Mouse (Mus musculus) spleen, postnatal 36 days (tissue): ENCODE measurements at regions not wholly inside any gene's neighbourhood (a gene's known extent, or its start where the extent isn't known, plus 50 kb on each side); places are given as distances from the start of the nearest gene placed in this dataset.
"Not testable (repeated sequence)": the region's sequence is repeated elsewhere in the genome, so short reads cannot be mapped to it uniquely, and the experiment has no call there.

ENCODE experiments used
- DNase-seq, 2 experiments: peaks; one replicate each; pipeline ENCODE4 v3.0.0; 2022; ENCODE audit warnings: low spot score in 2 of 2, mixed read lengths in 1 of 2

DNA sequence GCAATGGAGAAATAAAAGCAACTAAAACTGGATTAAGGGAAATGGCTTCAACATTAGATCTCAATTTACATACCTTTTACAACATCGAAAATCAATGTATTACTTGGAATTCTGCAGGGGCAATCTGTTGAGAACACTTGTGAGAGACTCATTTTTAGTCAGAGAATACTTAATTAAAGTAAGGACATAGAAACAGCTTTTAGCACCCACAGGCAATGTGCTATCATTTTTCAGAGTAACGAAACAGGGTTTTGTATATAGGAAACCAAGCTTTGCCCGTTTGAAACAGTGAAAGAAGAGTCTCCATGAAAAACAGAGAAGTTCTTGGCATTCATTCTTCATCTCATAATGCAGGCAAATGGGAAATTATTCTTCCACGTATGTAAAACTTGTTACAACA is 196.4 kb downstream of the Tdrd3 start:
- DNase-seq: no peak

DNA sequence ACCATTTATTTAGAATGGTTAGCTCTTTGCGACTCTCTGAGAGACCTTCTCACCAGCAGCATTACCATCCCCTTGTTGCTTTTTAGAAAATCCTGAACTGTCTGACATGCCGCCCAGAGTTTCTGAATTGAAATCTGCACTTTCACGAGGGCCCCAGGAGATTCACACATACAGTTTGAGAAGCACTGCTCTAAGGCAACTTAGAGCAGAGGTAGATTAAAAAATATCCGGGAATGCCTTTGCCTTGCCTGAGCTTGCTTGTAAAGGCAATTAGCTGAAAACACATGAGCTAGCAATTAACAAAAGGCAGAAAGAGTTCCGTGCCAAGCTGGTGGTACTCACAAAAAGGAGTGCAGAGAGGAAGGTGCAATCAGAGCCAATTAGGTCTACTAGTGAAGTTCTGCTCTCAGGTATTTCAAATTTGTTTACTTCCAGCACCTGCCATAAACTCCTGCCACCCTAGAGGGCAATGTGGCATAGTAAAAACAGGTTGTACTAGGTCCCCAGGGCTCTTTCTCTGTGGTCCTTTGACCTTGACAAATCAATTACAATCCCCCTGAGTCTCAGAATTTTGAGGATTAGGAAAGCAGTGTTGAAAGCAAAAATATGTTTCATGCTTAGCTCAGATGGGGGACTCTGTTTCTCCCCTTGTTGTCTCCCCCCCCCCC is 203.1 kb downstream of the Tdrd3 start:
- no peak for DNase-seq

DNA sequence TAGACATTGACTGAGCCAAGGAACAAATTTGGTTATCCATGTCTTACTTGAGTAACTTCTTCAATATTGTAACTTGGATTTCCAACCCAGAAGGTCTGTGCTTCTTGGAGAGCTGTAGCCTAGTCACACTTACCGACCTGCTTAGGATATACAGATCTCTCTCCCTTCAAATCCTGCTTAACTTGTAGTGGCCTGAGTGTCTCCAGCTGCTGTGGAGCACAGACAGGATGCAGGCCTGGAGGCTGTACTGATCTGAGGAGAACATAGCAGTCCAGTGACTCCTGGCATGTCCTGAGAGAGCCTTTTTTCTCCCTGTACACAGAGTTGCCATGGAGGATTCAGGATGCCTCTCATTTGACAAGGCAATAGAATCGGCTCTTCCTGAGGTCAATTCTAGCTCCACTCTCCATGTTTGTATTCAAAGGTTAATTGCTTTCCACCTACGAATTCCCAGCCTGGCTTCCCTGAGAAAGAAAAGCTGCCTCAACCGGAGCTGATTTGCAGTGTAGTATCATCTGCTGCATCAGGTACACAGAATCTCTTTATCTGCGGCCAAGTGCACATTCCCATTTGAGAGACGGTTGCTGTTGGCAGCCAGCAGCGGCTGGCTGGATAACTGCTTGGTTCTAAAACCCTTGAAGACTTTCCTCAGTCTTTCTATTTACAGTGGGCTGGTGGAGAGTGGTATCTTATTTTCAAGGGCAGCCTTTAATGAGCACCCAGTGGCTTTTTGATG is 214.8 kb downstream of the Tdrd3 start:
- no peak for DNase-seq

DNA sequence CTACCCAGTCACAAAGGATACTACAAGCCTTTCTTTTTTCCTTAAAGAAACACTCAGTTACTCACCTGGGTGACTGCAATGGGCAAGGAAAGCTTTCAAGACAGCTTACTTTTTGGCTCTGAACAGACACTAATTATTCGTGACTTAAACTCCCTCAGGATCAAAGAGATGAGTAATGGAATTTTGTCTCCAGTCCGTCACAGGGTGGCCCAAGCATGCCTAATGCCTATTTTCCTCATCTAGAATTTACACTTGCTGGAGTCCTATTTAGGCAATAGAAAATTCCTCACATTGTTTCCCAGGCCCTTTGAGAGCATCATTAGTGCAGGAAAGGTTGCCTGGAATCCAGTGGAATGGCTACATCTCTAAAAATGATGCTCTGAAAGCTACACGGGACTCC is 218.2 kb downstream of the Tdrd3 start:
- DNase-seq: no peak

DNA sequence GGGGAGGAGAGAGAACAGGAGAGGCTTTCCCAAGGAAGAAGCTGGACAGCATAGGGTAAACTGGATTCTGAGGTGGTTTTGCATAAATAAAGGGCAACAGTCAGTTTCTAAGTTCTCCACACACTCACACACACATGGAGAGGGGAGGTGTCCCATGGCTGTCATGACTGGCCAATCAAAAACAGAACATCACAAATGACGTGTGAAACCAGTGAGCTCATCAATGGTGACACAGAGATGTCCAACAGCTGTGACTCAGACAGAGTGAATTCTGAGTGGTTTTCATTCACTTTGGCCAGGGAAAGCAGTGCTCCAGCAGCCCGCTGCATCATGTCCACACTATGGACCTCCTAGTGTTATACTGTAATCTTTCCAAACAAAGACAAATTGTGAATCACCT is 220.7 kb downstream of the Tdrd3 start:
- no peak for DNase-seq

DNA sequence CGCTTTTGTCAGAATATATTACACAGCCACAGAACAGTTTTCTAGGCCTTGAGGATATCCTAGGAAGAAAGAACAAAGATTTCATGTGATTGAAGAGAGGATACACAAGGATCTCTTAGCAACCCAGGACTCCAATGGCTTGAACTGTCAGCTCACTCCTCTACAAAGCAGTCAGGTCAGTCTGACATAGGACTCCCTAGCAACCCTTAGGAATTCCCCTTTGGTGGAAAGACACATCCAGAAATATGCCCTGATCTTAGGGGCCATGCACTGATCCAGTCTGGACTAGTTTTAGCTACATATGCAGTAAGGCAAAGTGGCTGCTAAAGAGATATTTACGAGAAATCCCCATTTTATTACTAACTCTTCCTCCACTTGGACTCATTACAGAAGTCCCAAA is 251.5 kb downstream of the Tdrd3 start:
- no peak for DNase-seq

DNA sequence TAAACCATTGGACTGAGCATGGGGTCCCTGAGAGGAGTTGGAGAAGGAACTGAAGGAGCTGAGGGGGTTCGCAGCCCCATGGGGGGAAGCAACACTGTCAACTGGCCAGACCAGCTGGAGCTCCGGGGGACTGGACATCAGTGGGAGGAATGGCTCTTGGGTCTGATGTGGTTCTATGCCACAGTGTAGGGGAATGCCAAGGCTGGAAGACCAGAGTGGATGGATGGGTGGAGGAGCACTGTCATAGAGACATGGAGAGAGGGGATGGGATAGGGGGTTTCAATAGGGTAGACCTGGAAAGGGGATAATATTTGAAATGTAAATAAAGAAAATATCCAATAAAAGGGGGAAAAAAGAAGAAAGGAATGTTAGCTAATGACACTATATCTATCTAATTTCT is 253.1 kb downstream of the Tdrd3 start:
- no peak for DNase-seq

DNA sequence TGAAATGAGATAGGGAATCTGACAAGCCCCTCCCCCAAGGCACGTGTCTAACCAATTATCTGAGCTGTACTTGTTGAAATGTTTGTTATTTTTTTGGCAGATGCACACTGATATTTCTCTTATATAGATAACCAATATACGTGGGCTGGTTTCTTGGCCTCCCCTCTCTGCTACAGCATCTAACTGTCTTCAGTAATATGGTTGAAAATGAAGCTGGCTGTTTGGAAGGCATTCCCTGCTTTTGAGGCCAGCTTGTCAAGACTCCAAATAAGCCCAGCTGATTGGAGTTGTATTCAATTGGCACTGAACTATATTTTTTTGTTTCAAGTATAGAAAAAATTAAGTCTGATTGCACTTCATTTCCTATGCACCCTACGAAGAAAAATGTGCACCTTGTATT is 264.3 kb downstream of the Tdrd3 start:
- DNase-seq: no peak

DNA sequence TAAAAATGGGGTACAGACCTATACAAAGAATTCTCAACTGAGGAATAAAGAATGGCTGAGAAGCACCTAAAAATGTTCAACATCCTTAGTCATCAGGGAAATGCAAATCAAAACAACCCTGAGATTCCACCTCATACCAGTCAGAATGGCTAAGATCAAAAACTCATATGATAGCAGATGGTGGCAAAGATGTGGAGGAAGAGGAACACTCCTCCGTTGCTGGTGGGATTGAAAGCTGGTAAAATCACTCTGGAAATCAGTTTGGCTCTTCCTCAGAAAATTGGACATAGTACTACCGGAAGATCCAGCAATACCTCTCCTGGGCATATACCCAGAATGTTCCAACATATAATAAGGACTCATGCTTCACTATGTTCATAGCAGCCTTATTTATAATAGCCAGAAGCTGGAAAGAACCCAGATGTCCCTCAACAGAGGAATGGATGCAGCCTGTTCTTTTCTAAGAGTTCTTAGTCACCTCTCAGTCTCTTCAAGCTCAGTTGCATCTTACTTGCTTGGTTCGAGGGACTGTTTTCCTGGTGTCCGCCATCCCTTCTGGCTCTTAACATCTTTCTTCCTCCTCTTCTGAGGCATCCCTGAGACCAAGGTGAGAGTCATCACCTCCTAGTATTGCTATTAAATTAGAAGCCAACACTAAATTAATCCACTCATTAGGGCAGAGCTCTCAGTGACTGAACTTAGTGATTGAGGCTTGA is 266.8 kb downstream of the Tdrd3 start:
- DNase-seq: not testable (repeated sequence)

DNA sequence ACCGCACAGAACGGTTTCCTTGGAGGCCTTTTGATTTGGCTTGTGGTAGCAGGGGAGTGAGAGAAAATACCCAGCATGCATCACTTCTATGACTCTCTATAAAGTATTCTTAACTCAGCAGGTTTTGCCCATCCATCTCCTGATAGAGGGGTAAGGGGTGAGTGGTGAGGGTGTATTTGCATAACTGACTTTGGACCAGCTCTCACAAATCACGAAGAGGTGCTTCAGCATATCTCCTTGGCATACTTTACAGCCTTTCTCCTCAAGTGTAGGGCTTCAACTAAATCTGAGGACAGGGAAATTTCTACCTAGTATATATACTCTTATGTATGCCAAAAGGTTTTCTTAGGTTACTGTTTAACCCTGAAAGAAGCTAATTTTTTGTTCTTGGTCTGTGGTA is 273.4 kb downstream of the Tdrd3 start:
- no peak for DNase-seq

DNA sequence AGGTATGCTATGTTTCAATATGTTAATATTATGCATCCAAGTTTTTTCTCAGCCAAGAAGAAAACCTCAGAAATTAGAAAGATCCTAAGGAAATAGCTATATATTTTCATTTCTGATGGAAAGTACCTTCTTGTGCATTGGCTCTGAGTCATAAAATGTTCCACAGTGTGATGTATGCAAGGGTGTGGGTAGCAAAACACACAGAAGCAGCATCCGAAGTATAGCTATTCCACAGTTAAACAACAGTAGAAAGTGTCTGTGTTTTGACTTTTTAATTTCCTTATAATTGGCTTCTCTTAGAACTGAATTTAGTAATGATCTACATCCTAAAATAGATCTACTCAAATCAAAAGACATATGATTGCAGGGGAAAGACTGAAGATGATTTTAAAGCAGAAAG is 320.0 kb downstream of the Tdrd3 start:
- no peak for DNase-seq

DNA sequence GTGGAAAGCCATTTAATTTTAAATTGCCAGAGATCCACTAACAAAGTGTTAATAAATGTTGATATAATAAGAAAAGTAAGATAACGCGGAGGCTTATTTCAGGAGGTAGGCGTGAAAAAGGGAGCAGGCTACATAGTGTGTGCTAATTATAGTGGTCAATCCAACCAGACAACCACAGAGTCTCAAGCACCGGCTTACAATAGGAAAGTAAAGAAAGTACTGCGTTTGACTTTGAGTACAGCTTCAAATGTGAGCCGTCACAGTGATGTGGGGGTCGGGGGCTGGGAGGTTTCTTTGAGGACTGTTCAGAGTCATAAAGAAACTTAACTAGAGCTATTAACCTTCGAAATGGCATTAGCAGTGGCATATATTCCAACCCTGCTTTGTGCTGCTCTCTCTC is 329.1 kb downstream of the Tdrd3 start:
- DNase-seq: no peak

DNA sequence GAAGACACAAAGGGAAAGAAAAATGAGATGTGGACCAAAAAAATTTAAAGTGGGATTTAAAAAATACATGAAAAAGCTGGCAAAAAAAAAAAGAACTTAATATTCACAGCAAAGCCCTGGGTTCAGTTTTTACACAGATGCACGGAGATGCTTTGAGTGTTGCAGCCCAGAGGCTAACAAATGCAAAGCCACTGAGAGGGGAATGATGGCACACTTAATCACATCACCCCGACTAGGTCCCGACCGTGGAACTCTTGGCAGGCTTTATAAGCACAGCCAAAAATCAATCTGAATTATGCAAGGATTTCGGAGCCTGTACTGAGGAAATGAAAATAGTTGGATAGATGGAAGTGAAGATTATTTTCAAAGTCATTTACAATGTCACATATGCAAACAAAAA is 329.6 kb downstream of the Tdrd3 start:
- DNase-seq: no peak

DNA sequence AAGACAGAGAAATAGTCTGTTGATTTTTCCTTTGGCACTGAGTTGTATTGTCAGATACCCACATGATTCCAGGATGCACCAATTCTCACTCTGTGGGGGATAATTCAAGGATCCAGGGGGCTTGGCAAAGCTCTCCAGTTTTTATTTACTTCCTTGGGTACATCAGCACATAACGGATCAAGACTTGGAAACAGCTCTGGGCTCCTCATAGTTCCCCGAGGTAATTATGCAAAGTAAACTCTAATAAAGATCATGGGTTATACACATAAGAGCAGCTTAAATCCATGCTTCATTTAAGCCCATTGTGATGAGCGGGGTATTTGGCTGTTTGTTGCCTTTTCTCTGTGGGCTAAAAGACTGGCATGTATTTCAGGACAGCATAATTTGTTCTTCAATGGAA is 332.6 kb downstream of the Tdrd3 start:
- DNase-seq: no peak

DNA sequence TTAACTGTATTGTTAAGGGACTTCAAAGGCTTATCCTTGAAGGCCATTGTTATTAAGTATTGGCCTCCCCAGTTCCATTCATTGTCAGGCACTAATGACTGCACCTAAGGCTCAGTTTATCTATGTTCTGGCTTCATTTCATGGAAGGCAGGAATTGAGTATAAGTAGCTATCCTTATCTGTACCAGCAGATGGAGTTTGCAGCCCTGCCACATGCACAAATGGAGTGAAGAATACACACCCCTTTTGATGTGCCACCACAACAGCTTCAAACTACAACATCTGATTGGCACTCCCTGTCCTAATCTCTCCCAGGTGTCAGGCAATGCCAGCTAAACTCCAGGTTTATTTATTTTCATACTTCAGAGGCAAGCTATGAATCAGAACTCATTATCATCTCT is 333.3 kb downstream of the Tdrd3 start:
- no peak for DNase-seq

DNA sequence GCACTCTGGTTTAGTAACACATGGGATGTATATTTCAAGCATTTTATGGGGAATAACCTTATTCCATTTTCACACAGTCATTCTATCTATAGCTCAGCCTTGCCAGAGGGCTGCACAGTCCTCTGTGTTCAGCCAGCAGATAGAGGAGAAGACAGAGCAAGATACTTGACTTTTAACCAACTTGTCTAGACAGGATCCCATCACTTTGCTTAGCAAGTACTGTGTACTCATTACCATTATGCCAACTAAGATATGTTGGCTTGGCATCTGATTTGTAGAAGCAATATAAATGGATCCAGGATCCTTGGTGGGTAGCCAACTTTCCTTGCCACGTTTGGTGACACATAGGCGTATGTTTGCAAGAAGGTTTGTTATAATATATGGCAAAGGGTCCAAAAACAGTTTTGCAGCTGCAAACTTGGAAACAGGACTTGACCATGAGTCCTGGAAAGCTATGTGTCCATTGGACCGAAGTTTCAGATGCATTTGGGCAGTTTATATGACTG is 334.3 kb downstream of the Tdrd3 start:
- no peak for DNase-seq

DNA sequence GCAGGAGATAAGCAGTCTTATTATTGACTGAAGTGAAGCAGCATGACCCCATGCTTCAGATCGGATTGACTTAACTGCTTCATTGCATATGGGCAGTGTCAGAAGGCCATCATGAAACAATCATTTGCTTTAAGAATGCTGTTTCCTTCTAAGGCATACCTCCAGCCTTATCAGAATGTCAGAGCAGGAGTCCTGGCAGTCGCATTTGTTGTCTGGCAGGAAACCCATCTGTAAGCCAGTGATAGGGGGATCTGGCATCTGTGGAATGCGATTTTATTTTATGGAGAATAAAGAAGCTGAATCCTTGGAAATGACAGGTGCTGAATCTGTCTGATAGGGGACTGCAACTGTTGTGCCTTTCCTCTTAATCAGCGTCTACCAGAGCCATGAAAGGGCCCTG is 338.3 kb downstream of the Tdrd3 start:
- no peak for DNase-seq

DNA sequence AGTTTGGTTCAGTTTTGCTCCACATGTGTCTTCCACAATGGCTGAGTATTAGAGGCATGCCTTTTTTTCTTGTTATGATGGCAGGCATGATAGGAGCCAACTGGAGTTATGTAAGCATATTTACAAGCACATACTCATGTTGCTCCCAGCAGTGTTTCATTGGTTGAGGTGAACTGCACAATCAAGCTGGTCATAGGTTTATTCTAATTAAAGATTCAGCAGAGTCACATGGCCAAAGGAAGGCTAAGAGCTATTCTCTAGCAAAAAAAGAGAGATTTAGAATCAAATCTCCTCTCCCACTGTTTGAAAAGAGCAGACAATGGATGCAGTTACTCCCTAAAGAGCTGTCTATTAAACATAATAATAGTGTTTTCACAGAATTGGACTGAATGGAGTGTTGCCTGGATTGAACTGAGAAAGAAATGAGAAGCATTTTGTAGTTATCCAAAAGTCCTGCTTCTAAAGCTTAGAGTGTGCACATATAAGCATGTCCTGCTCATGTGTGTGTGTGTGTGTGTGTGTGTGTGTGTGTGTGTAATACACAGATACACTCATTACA is 359.0 kb downstream of the Tdrd3 start:
- no peak for DNase-seq

DNA sequence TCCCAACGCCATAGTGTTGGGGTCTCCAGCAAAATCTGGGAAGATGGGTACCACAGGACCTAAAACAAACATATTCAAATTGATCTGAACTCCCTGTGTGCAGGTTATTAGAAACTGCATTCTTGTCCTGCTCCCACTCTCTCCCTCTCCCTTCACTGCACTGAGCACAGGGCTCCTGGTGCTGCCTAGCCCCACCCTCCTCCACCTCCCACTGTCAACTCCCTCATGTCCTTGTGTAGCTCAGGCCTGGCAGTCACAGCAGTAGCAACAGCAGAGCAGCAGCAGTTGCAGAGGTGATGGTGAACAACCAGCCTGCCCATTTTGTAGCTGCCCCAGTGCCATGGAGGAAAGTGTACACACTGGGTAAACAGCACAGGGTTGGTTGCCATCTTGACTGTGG is 383.4 kb downstream of the Tdrd3 start:
- DNase-seq: no peak

DNA sequence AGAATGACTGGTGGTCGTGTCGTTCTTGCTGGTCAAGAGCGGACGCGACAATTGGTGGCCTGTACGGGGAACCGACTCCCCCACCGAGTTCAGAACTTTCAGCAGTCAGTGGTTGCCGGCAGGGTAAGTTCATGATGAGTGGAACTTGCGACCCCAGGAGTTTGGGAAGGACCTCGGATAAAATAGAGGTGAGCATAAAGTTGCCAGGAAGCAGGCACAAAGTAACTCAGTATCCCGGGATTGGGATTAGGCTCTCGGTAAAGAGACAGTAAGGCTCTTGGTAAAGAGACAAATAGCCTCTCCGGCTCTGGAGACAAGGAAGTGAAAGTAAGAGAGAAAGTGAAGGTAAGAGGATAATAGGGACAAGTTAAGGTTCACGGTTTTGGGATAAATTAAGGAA is 393.2 kb downstream of the Tdrd3 start:
- peak; percentile 7 to 8 for DNase-seq

DNA sequence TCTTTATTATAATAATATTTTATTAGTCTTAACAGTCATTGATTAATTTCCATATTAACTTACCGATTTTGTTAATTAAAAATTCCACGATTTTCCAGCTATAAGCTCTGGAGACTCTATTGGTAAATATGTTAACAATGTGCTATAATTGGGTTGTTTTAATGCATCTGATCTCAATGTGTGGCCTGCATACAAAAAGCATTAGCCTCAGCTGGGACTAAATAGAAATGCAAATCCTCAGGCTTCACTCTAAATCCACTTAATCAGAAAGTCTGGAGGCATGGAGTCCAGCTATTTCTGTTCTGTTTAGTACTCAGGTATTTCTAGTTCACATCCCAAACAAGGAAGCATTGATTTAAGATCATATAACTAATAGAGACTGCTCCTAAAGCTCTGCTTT is 427.7 kb downstream of the Tdrd3 start:
- no peak for DNase-seq

DNA sequence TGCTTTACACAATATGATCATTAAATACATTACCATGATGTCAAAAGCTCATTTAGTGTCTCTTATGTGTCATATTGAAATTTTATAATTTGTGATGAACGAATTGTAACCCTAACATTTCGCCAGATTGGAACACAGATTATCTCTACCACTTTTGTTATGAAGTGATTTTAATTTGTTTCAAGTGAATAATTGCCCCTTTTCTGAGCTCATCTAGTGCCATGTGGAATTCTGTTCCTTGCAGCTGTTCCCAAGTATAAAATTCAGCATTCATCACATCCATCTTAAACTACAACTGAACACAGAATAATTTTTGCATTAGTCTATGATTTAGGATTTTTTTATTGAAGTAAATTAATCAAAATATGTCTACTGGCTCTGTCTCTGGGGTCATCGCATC is 445.0 kb downstream of the Tdrd3 start:
- DNase-seq: no peak
